Mouse (Mus musculus) heart, postnatal 25 days (tissue): ENCODE measurements around the gene Krtap24-1. TPM values are rescaled to one million over a fixed set of nuclear protein-coding genes. Genes with fewer than 3 reads are reported as not detected.

Experiments used
- DNase-seq: peaks from one replicate; pipeline ENCODE4 v3.0.0; 2022; ENCODE audit warnings: low spot score
- intact Hi-C: fragments of 180-260 bp; cut with DNase I; formaldehyde crosslinking; loops from one replicate; pipeline ENCODE4 v1.15.1; 2025
- total RNA-seq, 2 experiments: library from RNA; stranded (reverse); gene quantifications; 2 replicates each; pipeline ENCODE4 v1.2.3; 2021

Krtap24-1 gene
- not detected for total RNA-seq

GRCm38 (mm10) chr16:88611922-88612321, at the start of gene Krtap24-1:
TSS of gene Krtap24-1 (minus strand) at chr16:88612279.
- no peak for DNase-seq
- intact Hi-C loops: no loop called here

- intact Hi-C loops: no loop called here
- DNase-seq: no peak
Observed at GRCm38 (mm10) chr16:88657426-88657825, 45.3 kb upstream of the Krtap24-1 start.

- DNase-seq: no peak
- intact Hi-C loops: no loop called here
Observed at GRCm38 (mm10) chr16:88651952-88652351, 39.9 kb upstream of the Krtap24-1 start.

GRCm38 (mm10) chr16:88651082-88651481, 39.0 kb upstream of the Krtap24-1 start:
- no peak for DNase-seq
- intact Hi-C loops: no loop called here

- no peak for DNase-seq
- intact Hi-C loops: no loop called here
Observed at GRCm38 (mm10) chr16:88647358-88647846, 35.3 kb upstream of the Krtap24-1 start, which contains the start of gene Krtap26-1. TSS of gene Krtap26-1 (minus strand) at chr16:88647796.

GRCm38 (mm10) chr16:88646366-88647111, 34.5 kb upstream of the Krtap24-1 start:
- no peak for DNase-seq
- intact Hi-C loops: no loop called here

- intact Hi-C loops: no loop called here
Observed at GRCm38 (mm10) chr16:88640053-88640452, 28.0 kb upstream of the Krtap24-1 start.

GRCm38 (mm10) chr16:88635142-88635541, 23.1 kb upstream of the Krtap24-1 start:
- intact Hi-C loops: no loop called here
- no peak for DNase-seq

More at GRCm38 (mm10) chr16:88640053-88640452, 28.0 kb upstream of the Krtap24-1 start:
- no peak for DNase-seq

- DNase-seq: no peak
- intact Hi-C loops: no loop called here
Observed at GRCm38 (mm10) chr16:88631474-88631873, 19.4 kb upstream of the Krtap24-1 start.

- DNase-seq: no peak
- intact Hi-C loops: no loop called here
Observed at GRCm38 (mm10) chr16:88627566-88627965, 15.5 kb upstream of the Krtap24-1 start, which contains the start of gene 2310079G19Rik. TSS of gene 2310079G19Rik (minus strand) at chr16:88627666.

GRCm38 (mm10) chr16:88612712-88613111, 633 bp upstream of the Krtap24-1 start:
- DNase-seq: no peak
- intact Hi-C loops: no loop called here

- intact Hi-C loops: no loop called here
- no peak for DNase-seq
Observed at GRCm38 (mm10) chr16:88604570-88604969, 7.5 kb downstream of the Krtap24-1 start.

GRCm38 (mm10) chr16:88602464-88602863, 9.6 kb downstream of the Krtap24-1 start:
- no peak for DNase-seq
- intact Hi-C loops: no loop called here

GRCm38 (mm10) chr16:88600303-88600702, 11.8 kb downstream of the Krtap24-1 start:
- no peak for DNase-seq
- intact Hi-C loops: no loop called here

GRCm38 (mm10) chr16:88599504-88600237, 12.4 kb downstream of the Krtap24-1 start:
- DNase-seq: no peak
- intact Hi-C loops: no loop called here

GRCm38 (mm10) chr16:88592758-88593157, 19.3 kb downstream of the Krtap24-1 start:
- no peak for DNase-seq
- intact Hi-C loops: no loop called here

GRCm38 (mm10) chr16:88583338-88583737, 28.7 kb downstream of the Krtap24-1 start:
- intact Hi-C loops: no loop called here
- DNase-seq: no peak

- intact Hi-C loops: no loop called here
Observed at GRCm38 (mm10) chr16:88575885-88576679, 36.0 kb downstream of the Krtap24-1 start.

GRCm38 (mm10) chr16:88572904-88573404, 39.1 kb downstream of the Krtap24-1 start:
- no peak for DNase-seq
- intact Hi-C loops: no loop called here

More at GRCm38 (mm10) chr16:88575885-88576679, 36.0 kb downstream of the Krtap24-1 start:
- DNase-seq: no peak

GRCm38 (mm10) chr16:88570136-88570535, 41.9 kb downstream of the Krtap24-1 start:
- no peak for DNase-seq
- intact Hi-C loops: no loop called here
